Mouse (Mus musculus) lung, adult 2 months (tissue): ENCODE measurements around the gene Tgfa. TPM values are rescaled to one million over a fixed set of nuclear protein-coding genes. Genes with fewer than 3 reads are reported as not detected.

Experiments
- DNase-seq: peaks from one replicate; pipeline ENCODE4 v3.0.0; 2022
- H3K4me1 ChIP-seq: fragments of 200-500 bp; 2 replicates; pipeline ENCODE4 v1.6.1; 2011; ENCODE audit warnings: low read length; ENCODE audit not compliant: control insufficient read depth, insufficient read depth
- H3K4me3 ChIP-seq: fragments of 200-500 bp; replicated peaks from 2 replicates; pipeline ENCODE3; 2011; ENCODE audit warnings: low read depth, mild to moderate bottlenecking, control low read depth, low read length; ENCODE audit errors: extremely low read depth
- CTCF ChIP-seq: fragments of 200-500 bp; IDR thresholded peaks from 2 replicates; pipeline ENCODE4 v1.5.1; 2011; ENCODE audit warnings: mild to moderate bottlenecking, low read length, control low read depth; ENCODE audit not compliant: insufficient read depth
- POLR2A ChIP-seq: fragments of 200-500 bp; IDR thresholded peaks from 2 replicates; pipeline ENCODE4 v1.6.1; 2011; ENCODE audit warnings: low read depth, mild to moderate bottlenecking, control low read depth, low read length, borderline replicate concordance; ENCODE audit errors: extremely low read depth
- WGBS: fragments of 180-500 bp; shearing (Covaris S2); methylation state at CpG from one replicate; pipeline ENCODE4 v1.1.7; 2018; 5-methylcytosine and 5-hydroxymethylcytosine counted together
- polyA plus RNA-seq: library from polyadenylated mRNA; depleted of rRNA; stranded (reverse); fragments of >200 nt; gene quantifications from 2 replicates; pipeline ENCODE4 v1.2.3, GENCODE M21; 2012

Gene Tgfa
- polyA plus RNA-seq, 1 experiment: 8.2 TPM

GRCm38 (mm10) chr6:86220171-86220570 is 25.1 kb downstream of the Tgfa start:
- WGBS: 61% methylated on average over 4 of the region's 4 CpGs
- TF ChIP-seq POLR2A (no peak), CTCF (no peak)
- no peak for DNase-seq
- Histone ChIP-seq H3K4me1 (peaks cover 4% of the 10 kb centered on the region), H3K4me3 (no peak overlapping the region)

DNA sequence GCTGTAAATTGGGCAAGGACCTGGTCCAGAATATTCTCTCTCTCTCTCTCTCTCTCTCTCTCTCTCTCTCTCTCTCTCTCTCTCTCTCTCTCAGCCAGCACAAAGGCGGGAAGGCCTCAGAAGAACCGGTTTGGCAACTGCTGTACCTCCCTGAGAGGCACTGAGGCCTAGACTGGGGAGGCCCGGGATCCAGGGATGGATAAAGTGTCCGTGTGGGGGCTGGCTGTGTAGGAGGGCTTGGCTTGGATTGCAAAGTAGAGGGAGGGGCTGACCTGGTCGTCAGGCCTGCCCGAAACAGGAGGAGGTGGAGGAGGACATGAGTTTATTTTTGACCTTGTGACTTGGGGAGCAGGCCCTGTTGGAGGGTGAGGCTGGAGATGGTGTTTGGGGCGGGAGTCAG is 27.4 kb downstream of the Tgfa start:
- TF ChIP-seq CTCF: no peak
- WGBS: 41% methylated on average over 7 of the region's 7 CpGs
- Histone ChIP-seq H3K4me3 (no peak overlapping the region), H3K4me1 (peaks cover 4% of the 10 kb centered on the region)
- no peak for DNase-seq

GRCm38 (mm10) chr6:86225604-86226003 is 30.6 kb downstream of the Tgfa start:
- Histone ChIP-seq H3K4me3 (no peak overlapping the region), H3K4me1 (no peaks in the 10 kb centered on the region)
- DNase-seq: no peak
- TF ChIP-seq CTCF: no peak
- TF ChIP-seq POLR2A: no peak

- H3K4me1 ChIP-seq: no peaks in the 10 kb centered on the region
- WGBS: 82% methylated on average over 5 of the region's 5 CpGs
- DNase-seq: no peak
- no peak for TF ChIP-seq CTCF
- no peak overlapping the region for H3K4me3 ChIP-seq
These were observed 37.3 kb downstream of the Tgfa start for GRCm38 (mm10) chr6:86232367-86232766.

DNA sequence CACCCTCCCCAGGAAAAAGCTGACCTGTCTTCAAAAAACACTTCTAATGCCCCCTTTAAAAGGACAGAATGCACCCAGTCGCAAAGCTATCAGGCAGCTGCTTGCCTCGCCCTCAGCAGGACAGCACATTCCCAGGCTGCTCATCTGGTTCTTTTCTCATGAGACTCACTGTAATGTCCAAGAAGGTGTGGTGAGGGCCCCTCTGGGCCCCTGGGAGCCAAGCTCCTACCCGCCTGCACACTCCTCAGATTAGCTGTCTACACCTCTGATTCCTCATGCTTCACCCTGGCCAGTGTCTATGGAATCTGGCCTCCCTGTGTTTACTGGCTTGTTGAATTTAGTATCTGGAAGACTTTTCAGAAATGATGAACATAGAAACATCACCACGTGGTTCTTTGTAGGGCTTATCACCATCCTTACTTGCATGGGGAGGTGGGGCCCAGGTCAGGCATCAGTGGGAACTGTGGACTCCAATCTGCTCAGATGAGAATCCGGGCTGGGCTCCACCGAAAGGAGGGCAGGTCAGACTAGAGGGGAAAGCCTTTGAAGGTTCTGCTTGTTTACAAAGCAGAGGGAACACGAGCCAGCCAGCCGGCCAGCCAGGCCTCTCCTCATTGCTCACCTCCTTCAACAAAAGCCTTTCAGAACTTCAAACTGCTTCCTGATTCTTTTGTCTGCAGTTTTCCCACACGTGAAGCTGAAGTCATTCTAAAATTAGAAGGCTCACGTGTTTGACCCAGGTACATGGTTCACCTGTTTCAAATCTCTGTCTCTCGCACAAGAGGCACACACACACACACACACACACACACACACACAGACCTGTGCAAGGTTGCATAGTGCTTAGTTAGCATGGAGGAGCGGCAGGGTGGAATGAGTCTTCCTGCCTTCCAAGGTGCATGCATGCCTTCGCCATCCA is 38.7 kb downstream of the Tgfa start:
- Histone ChIP-seq H3K4me1 (no peaks in the 10 kb centered on the region), H3K4me3 (no peak overlapping the region)
- DNase-seq: peak; percentile 36
- 36% methylated on average over 13 of the region's 13 CpGs for WGBS
- TF ChIP-seq CTCF: no peak
- no peak for TF ChIP-seq POLR2A

DNA sequence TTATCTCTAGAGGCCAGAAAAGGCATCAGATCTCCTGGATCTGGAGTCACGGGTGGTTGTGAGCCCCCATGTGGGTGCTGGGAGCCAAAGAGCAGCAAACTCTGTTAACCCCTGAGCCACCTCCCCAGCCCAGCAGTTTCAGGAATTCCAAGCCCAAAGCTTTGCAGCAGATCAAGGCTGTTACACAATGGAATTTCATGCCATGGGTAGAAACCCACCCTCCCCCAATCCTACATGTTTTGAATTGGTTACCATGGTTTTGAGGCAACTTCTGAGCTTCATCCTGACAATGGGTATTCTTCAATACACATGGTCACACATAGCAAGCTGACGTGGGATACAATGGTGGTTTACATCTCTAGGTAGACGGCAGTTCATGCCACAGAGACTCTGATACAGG is 49.8 kb downstream of the Tgfa start:
- no peak for DNase-seq
- H3K4me3 ChIP-seq: no peak overlapping the region
- no peaks in the 10 kb centered on the region for H3K4me1 ChIP-seq
- TF ChIP-seq POLR2A (no peak), CTCF (no peak)
- WGBS: 61% methylated on average over 3 of the region's 3 CpGs

DNA sequence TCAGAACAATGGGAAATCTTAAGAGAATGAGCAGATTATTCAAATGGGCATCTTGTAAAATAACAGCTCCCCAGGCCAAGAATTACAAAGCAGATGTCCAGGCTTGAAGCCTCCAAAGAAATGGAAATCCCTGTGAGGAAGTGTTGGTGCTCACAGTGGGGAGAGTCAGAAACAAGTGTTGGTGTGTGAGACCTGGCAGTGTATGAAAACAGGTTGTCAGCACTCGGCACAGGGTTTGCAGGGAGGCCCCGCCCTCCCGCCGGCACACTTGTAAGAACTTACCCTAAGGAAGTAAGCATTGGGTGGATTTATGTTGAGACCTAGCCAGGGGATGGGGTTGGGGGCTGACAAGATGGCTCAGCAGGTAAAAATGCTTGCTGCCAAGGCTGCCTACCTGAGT is 50.9 kb downstream of the Tgfa start:
- TF ChIP-seq POLR2A: no peak
- TF ChIP-seq CTCF: no peak
- DNase-seq: no peak
- WGBS: 29% methylated on average over 4 of the region's 4 CpGs
- H3K4me1 ChIP-seq: no peaks in the 10 kb centered on the region
- no peak overlapping the region for H3K4me3 ChIP-seq

DNA sequence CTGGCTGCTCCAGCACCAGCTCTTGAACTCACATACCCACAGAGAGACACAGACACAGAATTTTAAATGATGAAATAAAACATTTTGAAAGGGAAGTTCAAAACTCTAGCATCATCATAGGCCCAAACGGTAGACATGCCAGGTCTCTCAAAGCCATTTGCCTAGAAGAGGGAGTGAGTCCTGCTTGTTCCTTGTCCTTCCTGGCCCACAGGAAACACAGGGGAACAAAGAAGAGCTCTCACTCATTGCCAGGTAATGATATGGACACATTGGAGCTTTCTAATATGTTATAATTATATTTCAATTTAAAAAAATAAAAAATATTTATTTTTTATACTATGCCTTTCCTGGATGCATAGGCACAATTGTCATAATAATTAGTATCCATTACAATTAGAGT is 53.5 kb downstream of the Tgfa start:
- no peaks in the 10 kb centered on the region for H3K4me1 ChIP-seq
- WGBS: 77% methylated on average over 1 of the region's 1 CpGs
- TF ChIP-seq CTCF (no peak), POLR2A (no peak)
- no peak for DNase-seq
- H3K4me3 ChIP-seq: no peak overlapping the region

GRCm38 (mm10) chr6:86249042-86249441 is 54.0 kb downstream of the Tgfa start:
- WGBS: 76% methylated on average over 16 of the region's 16 CpGs
- DNase-seq: no peak
- Histone ChIP-seq H3K4me1 (no peaks in the 10 kb centered on the region), H3K4me3 (no peak overlapping the region)
- TF ChIP-seq CTCF (no peak), POLR2A (no peak)

- 79% methylated on average over 2 of the region's 2 CpGs for WGBS
- no peak overlapping the region for H3K4me3 ChIP-seq
- H3K4me1 ChIP-seq: no peaks in the 10 kb centered on the region
- no peak for DNase-seq
- TF ChIP-seq CTCF (no peak), POLR2A (no peak)
These were observed 55.2 kb downstream of the Tgfa start for GRCm38 (mm10) chr6:86250236-86250635.
